Mouse (Mus musculus): ENCODE data around the gene Rwdd2b.

Gene Rwdd2b

GRCm38 (mm10) chr16:87427516-87427915, 12.9 kb downstream of the Rwdd2b start:
- DNase-seq (ENCODE audit: extremely low read depth, low read depth, low spot score): no peak

- no peak for DNase-seq (ENCODE audit: extremely low read depth, low read depth, low spot score)
Observed at GRCm38 (mm10) chr16:87420662-87421061, 19.7 kb downstream of the Rwdd2b start.

- no peak for DNase-seq (ENCODE audit: extremely low read depth, low read depth, low spot score)
Observed at GRCm38 (mm10) chr16:87405001-87405400, 35.4 kb downstream of the Rwdd2b start.

- no peak for DNase-seq (ENCODE audit: extremely low read depth, low read depth, low spot score)
Observed at GRCm38 (mm10) chr16:87393813-87394548, 46.4 kb downstream of the Rwdd2b start.

- no peak for DNase-seq (ENCODE audit: extremely low read depth, low read depth, low spot score)
Observed at GRCm38 (mm10) chr16:87387444-87387977, 52.9 kb downstream of the Rwdd2b start.

GRCm38 (mm10) chr16:87384366-87384765, 56.0 kb downstream of the Rwdd2b start:
- DNase-seq (ENCODE audit: extremely low read depth, low read depth, low spot score): no peak
